Mouse (Mus musculus) myocyte (in vitro differentiated cells): ENCODE results near the gene 6430571L13Rik. TPM values are rescaled to one million over a fixed set of nuclear protein-coding genes. Genes with fewer than 3 reads are reported as not detected.

Experiments
- H3K27me3 ChIP-seq: one replicate; pipeline ENCODE4 v1.6.1; 2011; ENCODE audit not compliant: control insufficient read depth, insufficient read depth, insufficient read length
- H3K36me3 ChIP-seq: one replicate; pipeline ENCODE4 v1.6.1; 2011; ENCODE audit not compliant: control insufficient read depth, insufficient read depth
- H3K4me2 ChIP-seq: one replicate; pipeline ENCODE4 v1.6.1; 2011; ENCODE audit warnings: low read depth, control low read depth
- H3K4me3 ChIP-seq: one replicate; pipeline ENCODE4 v1.5.1; 2011; ENCODE audit warnings: mild to moderate bottlenecking, control low read depth, moderate library complexity
- H3K79me2 ChIP-seq: one replicate; pipeline ENCODE4 v1.6.1; 2011; ENCODE audit not compliant: control insufficient read depth, insufficient read depth
- H3ac ChIP-seq: one replicate; pipeline ENCODE4 v1.6.1; 2011; ENCODE audit not compliant: control insufficient read depth, insufficient read length
- CEBPB ChIP-seq: IDR thresholded peaks from 2 replicates; pipeline ENCODE4 v1.6.1; 2011; ENCODE audit warnings: mild to moderate bottlenecking, moderate library complexity; ENCODE audit not compliant: poor library complexity, insufficient read depth, severe bottlenecking
- E2F4 ChIP-seq: IDR thresholded peaks from one replicate; pipeline ENCODE4 v1.6.1; 2011; ENCODE audit warnings: mild to moderate bottlenecking, control low read depth, moderate library complexity; ENCODE audit not compliant: insufficient read depth
- MAX ChIP-seq: IDR thresholded peaks from one replicate; pipeline ENCODE4 v1.6.1; 2011; ENCODE audit warnings: low read depth, mild to moderate bottlenecking, control low read depth
- MYOD1 ChIP-seq, 3 experiments: IDR thresholded peaks; one replicate each; pipeline ENCODE4 v1.6.1; 2011; ENCODE audit warnings: control low read depth in 2 of 3, low read depth in 2 of 3, mild to moderate bottlenecking in 2 of 3, moderate library complexity in 1 of 3; ENCODE audit not compliant: insufficient read length in 2 of 3, control insufficient read depth in 1 of 3
- MYOG ChIP-seq, 3 experiments: IDR thresholded peaks; one replicate each; pipeline ENCODE4 v1.6.1; 2011; ENCODE audit warnings: control low read depth in 2 of 3, low read depth in 2 of 3, mild to moderate bottlenecking in 2 of 3; ENCODE audit not compliant: insufficient read length in 2 of 3, control insufficient read depth in 1 of 3, insufficient read depth in 1 of 3
- POLR2A ChIP-seq: IDR thresholded peaks from one replicate; pipeline ENCODE4 v1.6.1; 2011; ENCODE audit warnings: low read depth, mild to moderate bottlenecking, control low read depth, moderate library complexity; ENCODE audit not compliant: insufficient read length
- POLR2AphosphoS2 ChIP-seq: IDR thresholded peaks from one replicate; pipeline ENCODE4 v1.6.1; 2011; ENCODE audit warnings: low read depth, control low read depth; ENCODE audit not compliant: insufficient read length
- REST ChIP-seq: IDR thresholded peaks from one replicate; pipeline ENCODE4 v1.6.1; 2011; ENCODE audit warnings: mild to moderate bottlenecking, control low read depth, moderate library complexity; ENCODE audit not compliant: insufficient read depth, insufficient read length
- SRF ChIP-seq: IDR thresholded peaks from one replicate; pipeline ENCODE4 v1.6.1; 2011; ENCODE audit warnings: low read depth; ENCODE audit not compliant: control insufficient read depth, insufficient read length
- TCF12 ChIP-seq: IDR thresholded peaks from one replicate; pipeline ENCODE4 v1.6.1; 2011; ENCODE audit warnings: mild to moderate bottlenecking, control low read depth; ENCODE audit not compliant: poor library complexity, insufficient read depth, severe bottlenecking
- TCF3 ChIP-seq: IDR thresholded peaks from one replicate; pipeline ENCODE4 v1.6.1; 2011; ENCODE audit warnings: low read depth, control low read depth; ENCODE audit not compliant: insufficient read length
- USF1 ChIP-seq: IDR thresholded peaks from one replicate; pipeline ENCODE4 v1.6.1; 2011; ENCODE audit warnings: low read depth, mild to moderate bottlenecking, control low read depth, moderate library complexity
- polyA plus RNA-seq: library from polyadenylated mRNA; unstranded; fragments of >200 nt; fragmentation: generic; extraction: Trizol; gene quantifications from one replicate; pipeline ENCODE4 v1.2.1, GENCODE M21; 2012; ENCODE audit warnings: missing spikeins

6430571L13Rik gene
- polyA plus RNA-seq, 1 experiment: 0.38 TPM

DNA sequence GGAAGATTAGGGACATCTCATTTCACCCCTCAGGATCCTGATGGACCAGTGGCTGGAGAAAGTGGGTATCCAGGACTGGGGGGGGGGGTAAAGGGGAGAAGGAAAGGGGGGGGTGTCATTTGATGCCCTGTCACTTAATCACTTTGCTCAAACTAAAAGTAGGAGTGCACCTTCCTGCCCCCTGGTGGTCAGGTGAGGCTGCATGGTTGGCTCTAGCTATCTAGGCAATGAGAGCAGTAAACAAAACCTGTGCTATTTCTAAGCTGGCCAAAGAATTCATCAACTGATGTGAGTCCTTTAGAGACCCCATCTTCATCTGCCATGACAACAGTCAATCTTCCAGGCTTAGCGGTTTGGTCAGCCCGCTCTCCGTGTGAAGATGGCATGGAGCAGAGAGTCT is 46.3 kb downstream of the 6430571L13Rik start:
- H3ac ChIP-seq: no peak overlapping the region
- no peak overlapping the region for H3K4me2 ChIP-seq
- H3K27me3 ChIP-seq: peaks cover 57% of the 10 kb centered on the region
- H3K4me3 ChIP-seq: no peak overlapping the region
- H3K79me2 ChIP-seq: no peaks in the 10 kb centered on the region
- H3K36me3 ChIP-seq: no peaks in the 10 kb centered on the region
- no peak for TF ChIP-seq SRF
- no peak for TF ChIP-seq MYOD1 (IDR thresholded peaks at IDR 0.05; ENCODE audit: control insufficient read depth in 1 of 3, insufficient read length in 2 of 3, low read depth in 2 of 3)
- TF ChIP-seq POLR2A: no peak
- no peak for TF ChIP-seq MYOG (IDR thresholded peaks at IDR 0.05; ENCODE audit: control insufficient read depth in 1 of 3, insufficient read depth in 1 of 3, insufficient read length in 2 of 3, low read depth in 2 of 3)
- no peak for TF ChIP-seq REST
- no peak for TF ChIP-seq MAX
- TF ChIP-seq E2F4: no peak
- TF ChIP-seq CEBPB: no peak

DNA sequence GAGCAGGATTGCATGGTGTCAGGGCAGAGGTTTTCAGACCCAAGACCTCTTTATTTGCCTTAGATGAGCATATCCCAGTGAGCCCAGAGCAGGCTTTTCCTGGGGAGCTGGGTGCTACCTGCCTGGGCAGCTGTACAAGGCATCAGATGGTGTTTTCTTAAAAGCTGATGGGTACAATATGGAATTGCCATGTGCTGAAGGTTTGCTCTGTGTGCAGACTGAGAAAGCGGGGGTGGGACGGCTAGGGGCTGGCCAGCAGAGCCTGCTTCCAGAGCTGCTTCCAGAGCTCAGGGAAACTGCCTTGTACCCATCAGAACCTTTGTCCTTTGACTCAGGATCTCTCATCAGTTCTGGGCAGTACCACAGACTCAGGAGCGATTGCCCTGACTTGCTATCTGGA is 47.3 kb downstream of the 6430571L13Rik start:
- Histone ChIP-seq H3ac (no peak overlapping the region), H3K4me2 (no peak overlapping the region), H3K4me3 (no peak overlapping the region), H3K79me2 (no peaks in the 10 kb centered on the region), H3K36me3 (no peaks in the 10 kb centered on the region), H3K27me3 (peaks cover 60% of the 10 kb centered on the region)
- no peak for TF ChIP-seq REST
- no peak for TF ChIP-seq MYOD1 (IDR thresholded peaks at IDR 0.05; ENCODE audit: control insufficient read depth in 1 of 3, insufficient read length in 2 of 3, low read depth in 2 of 3)
- TF ChIP-seq TCF3: no peak
- no peak for TF ChIP-seq USF1
- no peak for TF ChIP-seq SRF
- no peak for TF ChIP-seq TCF12

DNA sequence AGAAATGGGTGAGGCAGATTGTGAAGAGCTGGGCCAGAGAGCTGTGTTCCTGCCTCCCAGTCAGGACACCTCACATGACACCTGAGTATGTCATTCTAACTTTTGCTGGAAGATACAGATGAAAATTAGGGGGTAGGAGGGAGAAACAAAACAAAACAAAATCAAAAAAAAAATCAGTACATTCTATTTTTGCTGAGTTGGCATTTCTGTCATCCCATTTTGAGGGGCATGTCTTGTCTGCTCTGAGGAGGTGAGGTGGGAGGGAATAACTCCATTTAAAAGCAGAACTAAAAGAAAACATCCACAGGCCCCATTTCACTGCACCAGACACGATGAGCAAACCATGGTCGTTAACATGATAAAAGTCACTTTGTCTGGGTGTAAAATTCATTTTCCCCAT is 47.9 kb downstream of the 6430571L13Rik start:
- Histone ChIP-seq H3K36me3 (no peaks in the 10 kb centered on the region), H3K4me3 (no peak overlapping the region), H3ac (no peak overlapping the region), H3K79me2 (no peaks in the 10 kb centered on the region), H3K4me2 (no peak overlapping the region), H3K27me3 (peaks cover 66% of the 10 kb centered on the region)
- TF ChIP-seq MYOD1 (IDR thresholded peaks at IDR 0.05; ENCODE audit: control insufficient read depth in 1 of 3, insufficient read length in 2 of 3, low read depth in 2 of 3) (no peak), MAX (no peak), MYOG (IDR thresholded peaks at IDR 0.05; ENCODE audit: control insufficient read depth in 1 of 3, insufficient read depth in 1 of 3, insufficient read length in 2 of 3, low read depth in 2 of 3) (no peak), E2F4 (no peak), SRF (no peak), CEBPB (no peak), TCF12 (no peak)

DNA sequence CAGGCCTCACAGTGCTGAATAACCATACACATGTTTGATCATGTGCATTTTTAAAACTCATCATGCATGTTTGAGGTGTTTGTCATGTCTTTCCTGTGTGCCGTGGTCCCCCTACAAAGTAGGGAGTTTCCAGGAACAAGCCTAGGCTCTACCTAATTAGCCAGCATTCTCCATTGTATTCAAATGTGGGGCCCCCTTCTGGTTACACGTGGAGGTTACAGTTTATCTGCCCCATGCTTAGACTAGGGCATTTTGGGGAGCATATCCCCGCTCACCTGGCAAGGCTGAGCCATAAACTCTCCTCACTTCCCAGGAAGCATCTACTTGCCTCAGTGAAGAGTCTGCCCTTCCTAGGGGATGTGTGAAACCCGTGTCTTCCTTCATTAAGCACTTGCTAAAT is 56.0 kb downstream of the 6430571L13Rik start:
- H3K4me3 ChIP-seq: no peak overlapping the region
- H3K36me3 ChIP-seq: no peaks in the 10 kb centered on the region
- no peak overlapping the region for H3ac ChIP-seq
- no peak overlapping the region for H3K4me2 ChIP-seq
- H3K27me3 ChIP-seq: peaks cover 68% of the 10 kb centered on the region
- no peak for TF ChIP-seq REST
- TF ChIP-seq TCF3: no peak
- TF ChIP-seq POLR2AphosphoS2: no peak
- no peak for TF ChIP-seq MYOG (IDR thresholded peaks at IDR 0.05; ENCODE audit: control insufficient read depth in 1 of 3, insufficient read depth in 1 of 3, insufficient read length in 2 of 3, low read depth in 2 of 3)
- no peak for TF ChIP-seq USF1
- no peak for TF ChIP-seq E2F4
- TF ChIP-seq MYOD1 (IDR thresholded peaks at IDR 0.05; ENCODE audit: control insufficient read depth in 1 of 3, insufficient read length in 2 of 3, low read depth in 2 of 3): no peak
- no peak for TF ChIP-seq CEBPB
- TF ChIP-seq SRF: no peak
- no peak for TF ChIP-seq TCF12
- TF ChIP-seq MAX: no peak
- TF ChIP-seq POLR2A: no peak
- H3K79me2 ChIP-seq: no peaks in the 10 kb centered on the region

DNA sequence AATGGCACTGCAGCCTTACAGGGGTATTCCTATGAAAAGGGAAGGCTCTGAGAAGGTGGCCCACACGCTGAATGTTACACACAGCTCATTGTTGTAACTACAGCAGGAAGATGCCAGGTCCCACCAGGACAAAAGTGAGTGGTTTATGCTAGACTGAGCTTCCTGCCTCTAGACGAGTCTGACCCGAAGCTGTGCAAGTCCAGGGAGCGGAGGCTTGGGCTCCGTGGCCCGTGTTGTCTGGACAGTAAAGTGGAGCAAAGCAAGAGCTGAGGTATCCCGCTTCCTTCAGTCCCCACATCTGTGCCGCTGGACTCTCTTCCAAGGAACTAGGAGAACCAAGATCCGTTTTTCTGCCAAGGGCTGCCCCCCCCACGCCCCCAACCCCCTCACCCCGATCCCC is 58.6 kb downstream of the 6430571L13Rik start:
- H3K27me3 ChIP-seq: peaks cover 78% of the 10 kb centered on the region
- no peak overlapping the region for H3K4me3 ChIP-seq
- H3K79me2 ChIP-seq: no peaks in the 10 kb centered on the region
- no peak overlapping the region for H3ac ChIP-seq
- H3K36me3 ChIP-seq: no peaks in the 10 kb centered on the region
- no peak for TF ChIP-seq E2F4
- TF ChIP-seq POLR2A: no peak
- no peak for TF ChIP-seq TCF12
- TF ChIP-seq USF1: no peak
- TF ChIP-seq POLR2AphosphoS2: no peak
- TF ChIP-seq MAX: no peak
- no peak for TF ChIP-seq REST
- no peak for TF ChIP-seq MYOG (IDR thresholded peaks at IDR 0.05; ENCODE audit: control insufficient read depth in 1 of 3, insufficient read depth in 1 of 3, insufficient read length in 2 of 3, low read depth in 2 of 3)
- no peak for TF ChIP-seq TCF3
- TF ChIP-seq MYOD1 (IDR thresholded peaks at IDR 0.05; ENCODE audit: control insufficient read depth in 1 of 3, insufficient read length in 2 of 3, low read depth in 2 of 3): no peak
- no peak for TF ChIP-seq CEBPB
- TF ChIP-seq SRF: no peak
- no peak overlapping the region for H3K4me2 ChIP-seq
